Mouse (Mus musculus) neural tube, embryonic 11.5 days (tissue): ENCODE data around the gene Bsdc1. TPM values are rescaled to one million over a fixed set of nuclear protein-coding genes. Genes with fewer than 3 reads are reported as not detected.

Experiments
- ATAC-seq: fragments of 200-750 bp; cut with Nextera tagmentation; 2 replicates; pipeline ENCODE4 v1.8.0; 2017; ENCODE audit warnings: moderate number of reproducible peaks, mild to moderate bottlenecking, moderate TSS enrichment, moderate library complexity; ENCODE audit not compliant: insufficient read depth, low FRiP score, low TSS enrichment
- DNase-seq: peaks from one replicate; pipeline ENCODE4 v3.0.0-alpha.2; 2015; ENCODE audit warnings: low spot score
- H3K27ac ChIP-seq: fragments of 300-500 bp; sonication (generic); 2 replicates; pipeline ENCODE4 v1.5.1; 2014; ENCODE audit warnings: low read depth, mild to moderate bottlenecking, low read length
- H3K27me3 ChIP-seq: fragments of 300-500 bp; sonication (generic); 2 replicates; pipeline ENCODE4 v1.6.1; 2014; ENCODE audit warnings: mild to moderate bottlenecking, low read length, mixed read lengths; ENCODE audit not compliant: control insufficient read depth, insufficient read depth
- H3K36me3 ChIP-seq: fragments of 300-500 bp; sonication (generic); 2 replicates; pipeline ENCODE4 v1.6.1; 2014; ENCODE audit warnings: mild to moderate bottlenecking, low read length, moderate library complexity, mixed read lengths; ENCODE audit not compliant: control insufficient read depth, insufficient read depth
- H3K4me1 ChIP-seq: fragments of 300-500 bp; sonication (generic); 2 replicates; pipeline ENCODE4 v1.6.1; 2014; ENCODE audit warnings: low read length, mixed read lengths; ENCODE audit not compliant: control insufficient read depth, insufficient read depth
- H3K4me2 ChIP-seq: fragments of 300-500 bp; sonication (generic); 2 replicates; pipeline ENCODE4 v1.6.1; 2014; ENCODE audit warnings: low read depth, mild to moderate bottlenecking, moderate library complexity
- H3K4me3 ChIP-seq: fragments of 300-500 bp; sonication (generic); 2 replicates; pipeline ENCODE4 v1.5.1; 2014; ENCODE audit warnings: low read depth, low read length
- H3K9ac ChIP-seq: fragments of 300-500 bp; sonication (generic); 2 replicates; pipeline ENCODE4 v1.6.1; 2014; ENCODE audit warnings: mild to moderate bottlenecking, low read length
- H3K9me3 ChIP-seq: fragments of 300-500 bp; sonication (generic); 2 replicates; pipeline ENCODE4 v1.6.1; 2016; ENCODE audit warnings: low read length; ENCODE audit not compliant: control insufficient read depth
- WGBS: fragments of 180-500 bp; shearing (Covaris S2); extraction: QIAGEN DNeasy Blood & Tissue Kit; methylation state at CpG from one replicate; pipeline ENCODE4 v1.1.7; 2014; 5-methylcytosine and 5-hydroxymethylcytosine counted together
- polyA plus RNA-seq: library from polyadenylated mRNA; unstranded; fragments of >200 nt; fragmentation: Nextera tagmentation; extraction: Ambion mirVana; gene quantifications from 2 replicates; pipeline ENCODE4 v1.2.1, GENCODE M21; 2014

Bsdc1 gene
- polyA plus RNA-seq, result 27.6 and 31.7 TPM in 2 replicates

GRCm38 (mm10) chr4:129461183-129461960, at the start of gene Bsdc1:
TSS of gene Bsdc1 (plus strand) at chr4:129461581.
- H3K9me3 ChIP-seq, result no peaks in the 10 kb centered on the region
- no peaks in the 10 kb centered on the region for H3K27me3 ChIP-seq
- H3K4me3 ChIP-seq, result peak within 1 kb of the TSS; percentile 95
- WGBS, result under 1% methylated on average over 46 of the region's 46 CpGs
- peaks cover 3% of the 10 kb centered on the region for H3K36me3 ChIP-seq
- ATAC-seq (peak; percentile 97), DNase-seq (peak; percentile 99)
- H3K27ac ChIP-seq, result peak within 1 kb of the TSS; percentile 77
- H3K4me1 ChIP-seq, result peaks cover 6% of the 10 kb centered on the region; the same call in 1 of the 2 replicates
- peak within 1 kb of the TSS; percentile 72 for H3K4me2 ChIP-seq
- peak within 1 kb of the TSS; percentile 66 for H3K9ac ChIP-seq

DNA sequence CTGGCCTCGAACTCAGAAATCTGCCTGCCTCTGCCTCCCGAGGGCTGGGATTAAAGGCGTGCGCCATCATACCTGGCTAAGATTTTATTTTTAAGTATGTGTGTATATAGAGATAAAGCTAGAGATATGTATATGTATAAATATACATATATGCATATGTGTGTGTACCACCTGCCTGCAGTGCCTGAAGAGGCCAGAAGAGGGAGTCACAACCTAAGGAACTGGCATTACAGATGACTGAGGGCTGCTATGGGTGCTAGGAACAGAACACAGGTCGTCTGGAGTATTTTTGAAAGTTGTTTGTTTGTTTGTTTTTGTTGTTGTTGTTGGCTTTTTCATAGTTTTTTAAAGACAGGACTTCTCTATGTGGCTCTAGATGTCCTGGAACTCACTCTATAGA, 45.5 kb upstream of the Bsdc1 start:
- Histone ChIP-seq H3K4me3 (no peak overlapping the region), H3K4me1 (no peaks in the 10 kb centered on the region), H3K36me3 (no peaks in the 10 kb centered on the region), H3K9me3 (no peaks in the 10 kb centered on the region), H3K9ac (no peak overlapping the region), H3K27me3 (no peaks in the 10 kb centered on the region), H3K4me2 (no peak overlapping the region), H3K27ac (no peak overlapping the region)
- DNase-seq, result no peak
- WGBS, result 91% methylated on average over 5 of the region's 5 CpGs
- ATAC-seq, result no peak

GRCm38 (mm10) chr4:129416478-129416877, 44.9 kb upstream of the Bsdc1 start:
- H3K9me3 ChIP-seq, result no peaks in the 10 kb centered on the region
- no peak overlapping the region for H3K27ac ChIP-seq
- H3K9ac ChIP-seq, result no peak overlapping the region
- no peak for ATAC-seq
- no peak overlapping the region for H3K4me2 ChIP-seq
- DNase-seq, result no peak
- WGBS, result 88% methylated on average over 5 of the region's 5 CpGs
- no peaks in the 10 kb centered on the region for H3K36me3 ChIP-seq
- H3K4me1 ChIP-seq, result no peaks in the 10 kb centered on the region
- H3K27me3 ChIP-seq, result no peaks in the 10 kb centered on the region
- no peak overlapping the region for H3K4me3 ChIP-seq

- Histone ChIP-seq H3K36me3 (no peaks in the 10 kb centered on the region), H3K27me3 (no peaks in the 10 kb centered on the region), H3K9ac (no peak overlapping the region), H3K4me3 (no peak overlapping the region), H3K9me3 (no peaks in the 10 kb centered on the region), H3K4me2 (no peak overlapping the region), H3K27ac (no peak overlapping the region), H3K4me1 (no peaks in the 10 kb centered on the region)
- ATAC-seq, result no peak
- DNase-seq, result no peak
- WGBS, result 79% methylated on average over 5 of the region's 5 CpGs
Observed at GRCm38 (mm10) chr4:129418321-129418720, 43.1 kb upstream of the Bsdc1 start.

DNA sequence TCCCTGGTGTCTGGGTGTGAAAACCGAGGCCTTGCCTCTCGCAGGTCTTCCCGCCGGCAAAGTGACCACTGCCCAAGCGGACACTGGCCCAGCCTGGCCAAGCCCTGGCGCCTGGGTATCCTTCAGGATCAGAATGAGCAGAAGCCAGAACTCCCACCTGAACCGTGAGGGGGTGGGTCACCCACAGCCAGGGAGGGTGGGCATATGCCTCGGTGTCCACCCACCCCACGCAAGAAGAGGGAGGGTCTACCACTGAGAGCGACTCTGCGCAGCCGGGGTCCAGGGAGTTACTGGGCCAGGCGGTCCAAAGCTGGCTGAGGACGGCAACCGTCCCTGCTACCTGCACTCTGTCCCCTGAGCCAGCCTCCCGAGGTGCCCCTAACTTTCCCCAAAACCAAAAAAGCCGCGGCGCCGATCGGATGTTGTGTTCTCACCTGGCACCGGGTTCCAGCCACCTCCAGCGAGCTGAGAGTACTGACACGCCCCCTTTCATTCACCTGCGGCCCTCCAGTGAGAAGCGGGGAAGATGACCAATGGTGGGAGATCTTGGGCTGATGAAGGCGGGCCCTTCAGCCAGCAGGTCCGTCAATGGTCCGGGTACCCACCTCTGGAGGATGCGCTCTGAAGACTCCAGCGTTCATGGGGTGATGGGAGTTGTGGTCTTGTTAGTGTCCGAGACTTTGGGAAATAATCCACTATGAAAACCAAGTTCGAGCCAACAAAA, 20.9 kb upstream of the Bsdc1 start, which contains the start of gene Zbtb8b:
Gene Zbtb8b (minus strand): TSS at position 514 of the 724 bp plus-strand sequence.
- Histone ChIP-seq H3K27ac (no peak within 1 kb of the TSS), H3K4me3 (peak within 1 kb of the TSS; percentile 39), H3K9ac (peak within 1 kb of the TSS; percentile 14; the same call in 1 of the 2 replicates), H3K36me3 (no peaks in the 10 kb centered on the region), H3K4me2 (peak within 1 kb of the TSS; percentile 54), H3K27me3 (peaks cover 14% of the 10 kb centered on the region), H3K9me3 (no peaks in the 10 kb centered on the region), H3K4me1 (0 out of 2 replicates have a peak, but pooled peaks cover 2% of the 10 kb centered on the region)
- ATAC-seq, result no peak; the same call in none of the 2 replicates
- peak; percentile 67 for DNase-seq
- 2% methylated on average over 33 of the region's 33 CpGs for WGBS

- no peak overlapping the region for H3K4me3 ChIP-seq
Observed at GRCm38 (mm10) chr4:129441145-129441544, 20.2 kb upstream of the Bsdc1 start.

GRCm38 (mm10) chr4:129447360-129447759, 14.0 kb upstream of the Bsdc1 start:
- H3K27me3 ChIP-seq, result no peaks in the 10 kb centered on the region
- ATAC-seq (no peak), DNase-seq (no peak)
- H3K4me2 ChIP-seq, result no peak overlapping the region
- H3K4me1 ChIP-seq, result no peaks in the 10 kb centered on the region
- no peak overlapping the region for H3K4me3 ChIP-seq
- H3K36me3 ChIP-seq, result no peaks in the 10 kb centered on the region
- H3K9ac ChIP-seq, result no peak overlapping the region
- no peaks in the 10 kb centered on the region for H3K9me3 ChIP-seq
- 87% methylated on average over 8 of the region's 8 CpGs for WGBS
- no peak overlapping the region for H3K27ac ChIP-seq

More at GRCm38 (mm10) chr4:129441145-129441544, 20.2 kb upstream of the Bsdc1 start:
- Histone ChIP-seq H3K4me2 (no peak overlapping the region; the same call in 1 of the 2 replicates), H3K36me3 (no peaks in the 10 kb centered on the region), H3K4me1 (0 out of 2 replicates have a peak, but pooled peaks cover 2% of the 10 kb centered on the region), H3K27ac (no peak overlapping the region), H3K9ac (no peak overlapping the region), H3K27me3 (peaks cover 14% of the 10 kb centered on the region), H3K9me3 (no peaks in the 10 kb centered on the region)
- ATAC-seq (no peak), DNase-seq (no peak)
- 32% methylated on average over 6 of the region's 6 CpGs for WGBS

GRCm38 (mm10) chr4:129447778-129448563, 13.4 kb upstream of the Bsdc1 start:
- H3K27ac ChIP-seq, result no peak overlapping the region
- H3K9me3 ChIP-seq, result no peaks in the 10 kb centered on the region
- no peaks in the 10 kb centered on the region for H3K36me3 ChIP-seq
- DNase-seq, result no peak
- H3K4me1 ChIP-seq, result no peaks in the 10 kb centered on the region
- H3K4me3 ChIP-seq, result no peak overlapping the region
- no peak overlapping the region for H3K4me2 ChIP-seq
- WGBS, result 89% methylated on average over 11 of the region's 11 CpGs
- H3K27me3 ChIP-seq, result no peaks in the 10 kb centered on the region
- no peak for ATAC-seq
- no peak overlapping the region for H3K9ac ChIP-seq
